Mouse (Mus musculus): ENCODE measurements at regions not wholly inside any gene's neighbourhood (a gene's known extent, or its start where the extent isn't known, plus 50 kb on each side); places are given as distances from the start of the nearest gene placed in this dataset.
A peak's percentile ranks its signal among the peaks of the same experiment; 100 is the strongest.

- DNase-seq = no peak
These were observed 53.8 kb upstream of the Phc1 start for GRCm38 (mm10) chr6:122394160-122394559.

DNA sequence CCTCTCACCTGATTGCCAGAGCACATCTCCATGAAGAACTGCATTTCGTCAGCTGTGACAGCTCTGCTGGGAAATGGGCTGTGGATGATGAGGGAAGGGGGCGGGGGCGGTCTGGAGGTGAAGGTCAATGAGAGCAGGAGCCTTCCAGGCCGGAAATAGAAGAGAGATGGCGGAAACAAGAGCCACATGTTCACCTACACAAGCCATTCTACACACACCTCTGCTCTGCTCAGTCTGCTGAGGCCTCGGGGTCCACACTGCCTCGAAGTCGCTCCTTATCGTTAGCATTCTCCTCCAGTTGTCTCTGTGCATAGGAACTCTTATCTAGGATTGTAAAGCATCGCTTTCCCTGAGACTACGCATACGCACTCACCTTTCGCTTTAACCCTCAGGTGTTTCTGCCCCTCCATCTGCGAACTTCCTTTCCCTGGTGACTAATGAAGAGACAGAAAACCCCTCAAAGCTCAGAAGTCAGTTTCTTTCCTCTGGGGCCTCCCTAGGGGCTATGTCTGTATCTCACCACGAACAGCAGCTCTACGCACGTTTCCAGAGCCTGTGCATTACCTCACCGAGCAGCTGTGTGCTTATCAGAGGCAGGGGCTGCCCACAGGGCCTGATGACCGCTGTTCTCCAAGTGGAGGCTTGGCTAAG, 53.0 kb upstream of the Phc1 start:
- no peak for DNase-seq

GRCm38 (mm10) chr6:122391725-122392667, 51.6 kb upstream of the Phc1 start:
- DNase-seq = peak; percentile 80

GRCm38 (mm10) chr6:122391126-122391525, 50.8 kb upstream of the Phc1 start:
- DNase-seq = no peak

DNA sequence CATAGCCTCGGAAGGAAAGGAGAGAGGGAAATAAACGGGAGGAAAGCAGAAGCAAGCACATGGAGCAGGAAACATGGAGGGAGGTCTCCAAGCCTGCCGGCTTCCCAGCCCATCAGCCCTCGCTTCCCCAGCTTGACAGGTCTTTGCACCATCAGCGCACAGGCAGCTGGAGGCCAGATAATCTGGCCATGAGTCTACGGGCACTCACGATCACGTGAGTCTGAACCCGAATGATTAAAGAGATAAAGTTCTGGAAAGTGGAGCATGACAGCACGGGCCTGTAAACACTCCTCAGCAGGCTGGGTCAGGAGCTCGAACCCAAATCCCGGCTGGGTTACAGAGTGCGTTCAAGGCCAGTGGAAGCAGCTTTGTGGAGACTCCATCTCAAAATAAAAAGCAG, 50.4 kb upstream of the Phc1 start:
- no peak for DNase-seq

Data from right cerebral cortex, postnatal 4 days (tissue).